Mouse (Mus musculus) activated CD4-positive, CD25-positive, alpha-beta regulatory T cell (primary cell): ENCODE results near the gene Traf3ip1. TPM values are rescaled to one million over a fixed set of nuclear protein-coding genes. Genes with fewer than 3 reads are reported as not detected.

Experiments
- polyA plus RNA-seq, 2 experiments: library from polyadenylated mRNA; unstranded; fragments of 100-300 nt; shearing (Covaris generic); gene quantifications; one replicate each; pipeline ENCODE4 v1.2.1; 2017

Traf3ip1 gene
- polyA plus RNA-seq, result 1 to 10 TPM; 5.3 to 6.3 TPM

DNA sequence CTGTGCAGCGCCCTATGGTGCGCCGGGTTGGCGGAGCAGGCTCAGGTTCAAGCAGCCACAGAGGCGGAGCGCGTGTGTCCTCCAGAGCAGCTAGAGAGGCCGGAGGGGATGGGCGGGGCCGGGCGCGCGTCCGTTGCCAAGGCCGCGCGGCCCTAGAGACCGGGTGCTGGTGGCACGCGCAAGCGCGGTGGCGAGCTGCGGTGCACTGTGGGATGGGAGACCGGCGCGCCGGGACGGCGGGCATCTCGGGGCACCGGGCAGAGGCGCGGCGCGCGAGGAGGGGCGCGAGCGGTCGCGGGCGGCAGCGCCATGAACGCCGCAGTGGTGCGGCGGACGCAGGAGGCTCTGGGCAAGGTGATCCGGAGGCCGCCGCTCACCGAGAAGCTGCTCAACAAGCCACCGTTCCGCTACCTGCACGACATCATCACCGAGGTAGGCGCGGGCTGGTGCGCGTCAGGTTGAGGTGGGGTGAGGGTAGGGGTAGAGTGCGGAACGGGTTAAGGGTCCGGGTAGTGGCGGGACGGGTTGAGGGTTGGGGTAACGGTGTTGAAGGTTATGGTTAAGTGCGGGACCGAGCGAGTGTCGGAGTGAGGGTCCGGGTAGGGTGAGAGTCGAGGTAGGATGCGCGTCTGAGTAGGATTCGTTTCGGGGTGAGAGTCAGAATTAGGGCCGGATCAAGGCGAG lies at the start of gene Traf3ip1:
Traf3ip1 (plus strand) TSS at position 191 of the 684 bp plus-strand sequence.

DNA sequence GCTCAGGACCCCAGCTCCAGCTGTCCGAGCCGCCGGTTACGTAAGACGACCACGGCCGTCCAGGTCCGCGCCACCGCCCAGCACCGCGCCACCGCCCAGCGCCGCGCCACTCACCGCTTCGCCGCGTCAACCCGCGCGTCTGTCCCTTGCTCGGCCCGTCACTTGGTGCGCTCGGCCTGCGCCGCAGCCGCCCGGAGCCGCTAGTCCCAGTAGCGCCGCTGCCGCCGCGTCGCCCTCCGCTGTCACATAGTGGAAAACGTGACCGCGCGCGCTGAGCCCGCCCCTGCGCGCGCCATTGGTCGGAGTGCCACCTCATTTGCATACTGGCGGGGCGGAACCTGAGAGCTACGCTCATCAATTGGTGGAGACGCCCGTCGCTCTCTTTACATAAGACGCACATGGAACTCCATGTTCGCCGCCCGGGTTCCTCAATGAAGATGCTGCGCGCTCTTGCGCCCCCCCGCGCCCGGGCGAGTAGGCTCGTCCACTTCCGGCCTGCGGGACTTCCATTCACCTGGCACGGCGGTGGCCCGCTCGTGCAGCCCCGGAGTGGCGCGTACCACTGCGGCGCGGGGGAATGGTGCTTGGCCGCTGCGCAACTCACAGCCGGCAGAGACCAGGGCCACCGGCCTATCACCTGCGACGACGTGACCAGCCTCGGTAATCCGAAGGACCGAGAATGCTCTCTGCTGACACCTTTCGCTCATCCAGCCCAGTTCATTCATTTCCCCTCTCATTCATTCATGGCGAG lies 35.2 kb upstream of the Traf3ip1 start, which contains the start of gene Per2:
Per2 (minus strand) TSS at position 266 of the 751 bp plus-strand sequence.

DNA sequence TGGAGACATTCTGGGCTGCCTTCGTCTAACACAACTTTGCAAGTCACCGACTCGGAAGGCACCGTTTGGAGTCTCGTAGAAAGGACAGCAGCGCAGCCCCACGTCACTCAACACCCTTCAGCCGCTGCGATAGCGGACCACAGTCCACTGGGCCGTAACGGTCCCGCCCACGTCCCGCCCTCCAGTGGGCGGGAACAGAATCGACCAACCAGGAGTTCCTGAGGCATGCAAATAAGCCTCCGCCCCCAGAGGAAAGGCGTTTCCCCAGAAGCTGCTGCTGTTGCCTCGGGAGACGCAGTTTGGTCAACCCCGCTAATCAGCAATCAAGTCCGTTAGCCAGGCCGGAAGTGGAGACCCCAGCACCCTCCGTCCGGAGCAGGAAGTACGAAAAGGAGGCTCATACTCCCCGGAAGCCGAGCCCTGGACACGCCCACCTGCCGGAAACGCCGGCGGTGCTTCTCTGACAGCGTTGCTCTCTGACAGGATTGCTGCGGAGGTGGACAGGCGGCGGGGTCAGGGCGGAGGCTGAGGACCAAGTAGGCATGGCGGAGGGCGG lies 45.9 kb downstream of the Traf3ip1 start, which contains the start of gene Asb1:
Asb1 (plus strand) TSS at position 274 of the 556 bp plus-strand sequence.

Other genes with a start within 250 kb of the Traf3ip1 start
- 100 to 1,000 TPM in 1 of 2 experiments, 10 to 100 TPM in 1; 75.2 to 104 TPM for gene Ube2f, start 244.3 kb upstream of the Traf3ip1 start, polyA plus RNA-seq
- 10 to 100 TPM; 15.0 to 41.7 TPM for gene Scly, start 196.3 kb upstream of the Traf3ip1 start, polyA plus RNA-seq
- gene Espnl, start 172.6 kb upstream of the Traf3ip1 start, polyA plus RNA-seq, result under 1 TPM in 1 of 2 experiments, not detected in 1; 0.02 TPM
- gene Klhl30, start 143.6 kb upstream of the Traf3ip1 start, polyA plus RNA-seq, result not detected
- gene Erfe, start 128.2 kb upstream of the Traf3ip1 start, polyA plus RNA-seq, result under 1 TPM in 1 of 2 experiments, not detected in 1; 0.91 TPM
- 100 to 1,000 TPM; 116 to 150 TPM for gene Ilkap, start 95.8 kb upstream of the Traf3ip1 start, polyA plus RNA-seq
- gene Hes6, start 80.6 kb upstream of the Traf3ip1 start, polyA plus RNA-seq, result 10 to 100 TPM; 76.7 to 81.3 TPM
- 1 to 10 TPM; 2.5 to 3.1 TPM for gene Per2, start 35.3 kb upstream of the Traf3ip1 start, polyA plus RNA-seq
- gene Asb1, start 45.9 kb downstream of the Traf3ip1 start, polyA plus RNA-seq, result 1 to 10 TPM; 2.3 to 8.0 TPM